Mouse (Mus musculus) cortical plate, adult 2 months (tissue): ENCODE data around the gene Dok3. TPM values are rescaled to one million over a fixed set of nuclear protein-coding genes. Genes with fewer than 3 reads are reported as not detected.
A peak's percentile ranks its signal among the peaks of the same experiment; 100 is the strongest.

Experiments used
- H3K27ac ChIP-seq: fragments of 200-500 bp; 2 replicates; pipeline ENCODE4 v1.5.1; 2012; ENCODE audit warnings: low read length, control low read depth, inconsistent platforms; ENCODE audit not compliant: insufficient read depth
- H3K4me1 ChIP-seq: fragments of 200-500 bp; 2 replicates; pipeline ENCODE4 v1.6.1; 2011; ENCODE audit warnings: low read length; ENCODE audit not compliant: control insufficient read depth, insufficient read depth
- H3K4me3 ChIP-seq: fragments of 200-500 bp; 2 replicates; pipeline ENCODE4 v1.5.1; 2011; ENCODE audit warnings: mild to moderate bottlenecking, low read length, control low read depth; ENCODE audit not compliant: insufficient read depth
- CTCF ChIP-seq: fragments of 200-500 bp; IDR thresholded peaks from 2 replicates; pipeline ENCODE4 v1.5.1; 2011; ENCODE audit warnings: mild to moderate bottlenecking, control low read depth, low read length; ENCODE audit not compliant: insufficient read depth; ENCODE audit errors: extremely low read depth
- POLR2A ChIP-seq: fragments of 200-500 bp; IDR thresholded peaks from 2 replicates; pipeline ENCODE4 v1.6.1; 2011; ENCODE audit warnings: mild to moderate bottlenecking, low read length, control low read depth; ENCODE audit not compliant: insufficient read depth; ENCODE audit errors: extremely low read depth
- polyA plus RNA-seq: library from polyadenylated mRNA; depleted of rRNA; stranded (reverse); fragments of >200 nt; gene quantifications from 2 replicates; pipeline ENCODE4 v1.2.3, GENCODE M21; 2012

The Dok3 gene
- polyA plus RNA-seq, 1 experiment = 16.8 TPM

GRCm38 (mm10) chr13:55494883-55495621 lies 34.0 kb downstream of the Dok3 start:
- no peak overlapping the region for H3K27ac ChIP-seq
- H3K4me3 ChIP-seq = no peak overlapping the region
- H3K4me1 ChIP-seq = peaks cover 2% of the 10 kb centered on the region; the same call in 1 of the 2 replicates
- TF ChIP-seq CTCF (no peak), POLR2A (no peak)

GRCm38 (mm10) chr13:55494257-55494656 lies 34.8 kb downstream of the Dok3 start:
- H3K4me3 ChIP-seq = no peak overlapping the region
- no peak overlapping the region for H3K27ac ChIP-seq
- no peak for TF ChIP-seq POLR2A
- no peak for TF ChIP-seq CTCF
- H3K4me1 ChIP-seq = peaks cover 2% of the 10 kb centered on the region; the same call in 1 of the 2 replicates

- H3K27ac ChIP-seq = peak within 1 kb of the TSS; percentile 80
- H3K4me1 ChIP-seq = no peaks in the 10 kb centered on the region
- H3K4me3 ChIP-seq = peak within 1 kb of the TSS; percentile 68
- peak; percentile 20; the same call in 1 of the 2 replicates for TF ChIP-seq POLR2A
- TF ChIP-seq CTCF = no peak
Observed at GRCm38 (mm10) chr13:55487578-55488498, 41.3 kb downstream of the Dok3 start, which contains the start of gene Dbn1. TSS of gene Dbn1 (minus strand) at chr13:55488111.

- no peaks in the 10 kb centered on the region for H3K4me1 ChIP-seq
- peak overlapping the region; percentile 68 for H3K4me3 ChIP-seq
- no peak for TF ChIP-seq CTCF
- 0 out of 2 replicates have a peak, but pooled peaks have one; percentile 38 for TF ChIP-seq POLR2A
- peak overlapping the region; percentile 80 for H3K27ac ChIP-seq
Observed at GRCm38 (mm10) chr13:55486916-55487577, 42.0 kb downstream of the Dok3 start.

GRCm38 (mm10) chr13:55486029-55486794 lies 42.9 kb downstream of the Dok3 start:
- TF ChIP-seq POLR2A (no peak), CTCF (no peak)
- H3K27ac ChIP-seq = 0 out of 2 replicates have a peak overlapping the region, but pooled peaks have one; percentile 80
- no peaks in the 10 kb centered on the region for H3K4me1 ChIP-seq
- H3K4me3 ChIP-seq = peak overlapping the region; percentile 68

- H3K4me1 ChIP-seq = no peaks in the 10 kb centered on the region
- peak overlapping the region; percentile 68 for H3K4me3 ChIP-seq
- H3K27ac ChIP-seq = peak overlapping the region; percentile 83
- TF ChIP-seq CTCF (no peak), POLR2A (0 out of 2 replicates have a peak, but pooled peaks have one; percentile 11)
Observed at GRCm38 (mm10) chr13:55484520-55485088, 44.5 kb downstream of the Dok3 start.

- TF ChIP-seq POLR2A = peak; percentile 70; the same call in 1 of the 2 replicates
- no peak for TF ChIP-seq CTCF
- H3K4me1 ChIP-seq = 0 out of 2 replicates have a peak, but pooled peaks cover 3% of the 10 kb centered on the region
- H3K4me3 ChIP-seq = peak overlapping the region; percentile 68
- peak overlapping the region; percentile 83 for H3K27ac ChIP-seq
Observed at GRCm38 (mm10) chr13:55483593-55483992, 45.5 kb downstream of the Dok3 start.

GRCm38 (mm10) chr13:55483071-55483470 lies 46.0 kb downstream of the Dok3 start:
- peak overlapping the region; percentile 74 for H3K27ac ChIP-seq
- peak overlapping the region; percentile 68 for H3K4me3 ChIP-seq
- TF ChIP-seq POLR2A (no peak), CTCF (no peak)
- H3K4me1 ChIP-seq = 0 out of 2 replicates have a peak, but pooled peaks cover 3% of the 10 kb centered on the region
